Mouse (Mus musculus): ENCODE measurements around the gene Ccl9. TPM values are rescaled to one million over a fixed set of nuclear protein-coding genes. Genes with fewer than 3 reads are reported as not detected.
A peak's percentile ranks its signal among the peaks of the same experiment; 100 is the strongest.

The Ccl9 gene
- total and polyA plus RNA-seq, 3 experiments, result 4.3 to 13.7 (median 12.6) TPM

DNA sequence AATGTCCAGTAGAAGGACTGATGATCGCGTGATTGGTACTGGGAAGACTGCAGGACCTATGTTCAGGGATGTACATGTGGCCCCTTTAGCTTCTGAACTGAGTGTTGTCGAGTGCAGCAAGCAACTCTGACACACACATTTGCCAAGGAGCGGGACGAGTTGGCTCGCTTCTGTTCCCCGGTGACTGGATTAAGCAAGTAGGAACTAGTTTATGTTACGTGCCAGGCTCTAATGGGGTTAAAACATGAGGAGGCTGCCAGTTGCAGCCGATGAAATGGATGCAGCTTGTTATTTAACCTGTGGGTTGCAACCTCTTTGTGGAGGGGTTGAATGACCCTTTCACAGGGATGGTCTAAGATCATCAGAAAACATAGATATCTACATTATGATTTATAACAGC, 10.4 kb downstream of the Ccl9 start:
- Histone ChIP-seq H3K36me3 (ENCODE audit: control insufficient read depth, insufficient read depth, low read length) (no peaks in the 10 kb centered on the region), H3K27me3 (ENCODE audit: control insufficient read depth, insufficient read depth, low read length) (no peaks in the 10 kb centered on the region), H3K27ac (no peak overlapping the region), H3K4me3 (no peak overlapping the region), H3K9ac (ENCODE audit: low read depth, low read length) (no peak overlapping the region), H3K4me1 (ENCODE audit: control insufficient read depth, insufficient read depth, low read length) (peaks cover 1% of the 10 kb centered on the region), H3K79me2 (replicated peaks; ENCODE audit: control insufficient read depth, insufficient read depth, low read length) (no peaks in the 10 kb centered on the region)
- intact Hi-C loops (cut with DNase I), result no loop called here
- DNase-seq, result no peak
- no peak for TF ChIP-seq EP300 (IDR thresholded peaks at IDR 0.05; ENCODE audit: insufficient read depth, low read depth, low read length)
- TF ChIP-seq POLR2A (IDR thresholded peaks at IDR 0.05; ENCODE audit: insufficient read depth, low read depth, low read length), result no peak
- TF ChIP-seq CTCF (IDR thresholded peaks at IDR 0.05), result no peak
- WGBS, result 86% methylated on average over 9 of the region's 9 CpGs

DNA sequence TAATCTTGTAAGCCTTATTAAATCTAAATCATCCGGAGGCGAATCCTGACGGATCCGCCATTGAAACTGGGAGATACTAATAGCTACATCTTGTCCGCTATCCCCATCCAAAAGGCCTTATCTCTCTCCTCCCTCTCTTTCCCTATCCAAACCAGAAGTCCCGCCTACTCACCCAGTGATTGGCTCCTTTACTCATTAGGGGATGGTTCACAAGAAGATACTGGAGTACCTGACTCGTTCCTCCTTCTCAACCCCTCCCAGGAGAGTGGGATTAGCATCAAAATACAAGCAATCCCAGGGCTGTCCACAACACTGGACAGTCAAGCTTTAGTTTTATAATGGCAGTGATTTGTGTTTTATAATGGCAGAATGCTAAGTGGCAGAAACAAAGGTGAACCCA, 11.1 kb downstream of the Ccl9 start:
- no peaks in the 10 kb centered on the region for H3K79me2 ChIP-seq (replicated peaks; ENCODE audit: control insufficient read depth, insufficient read depth, low read length)
- H3K4me3 ChIP-seq, result no peak overlapping the region
- H3K27ac ChIP-seq, result no peak overlapping the region
- DNase-seq, result no peak
- H3K36me3 ChIP-seq (ENCODE audit: control insufficient read depth, insufficient read depth, low read length), result no peaks in the 10 kb centered on the region
- no peaks in the 10 kb centered on the region for H3K27me3 ChIP-seq (ENCODE audit: control insufficient read depth, insufficient read depth, low read length)
- no peak overlapping the region for H3K9ac ChIP-seq (ENCODE audit: low read depth, low read length)
- TF ChIP-seq POLR2A (IDR thresholded peaks at IDR 0.05; ENCODE audit: insufficient read depth, low read depth, low read length), result no peak
- no peak for TF ChIP-seq CTCF (IDR thresholded peaks at IDR 0.05)
- TF ChIP-seq EP300 (IDR thresholded peaks at IDR 0.05; ENCODE audit: insufficient read depth, low read depth, low read length), result no peak
- intact Hi-C loops (cut with DNase I), result no loop called here
- WGBS, result 62% methylated on average over 7 of the region's 7 CpGs
- H3K4me1 ChIP-seq (ENCODE audit: control insufficient read depth, insufficient read depth, low read length), result peaks cover 1% of the 10 kb centered on the region

DNA sequence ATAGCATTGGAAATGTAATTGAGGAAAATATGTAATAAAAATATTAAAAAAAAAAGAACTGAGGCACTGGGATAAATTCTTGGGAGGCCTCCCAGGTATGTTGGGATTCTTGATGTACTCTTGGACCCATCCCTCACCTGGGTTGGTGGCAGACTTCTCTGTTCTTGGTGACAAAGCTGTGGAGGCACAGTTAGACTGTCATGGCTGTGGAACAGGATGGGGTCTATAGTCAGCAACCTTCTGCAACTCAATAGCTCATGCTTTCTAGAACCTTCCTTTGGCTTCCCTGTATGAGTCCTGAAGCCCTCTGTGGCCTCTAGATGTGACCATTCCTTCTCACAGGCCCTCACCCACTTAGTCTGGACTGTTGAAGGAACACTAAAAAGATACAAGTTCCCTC, 11.8 kb downstream of the Ccl9 start:
- no peak for DNase-seq
- Histone ChIP-seq H3K9ac (ENCODE audit: low read depth, low read length) (no peak overlapping the region), H3K27ac (no peak overlapping the region), H3K4me1 (ENCODE audit: control insufficient read depth, insufficient read depth, low read length) (peaks cover 1% of the 10 kb centered on the region), H3K79me2 (replicated peaks; ENCODE audit: control insufficient read depth, insufficient read depth, low read length) (no peaks in the 10 kb centered on the region), H3K4me3 (no peak overlapping the region), H3K27me3 (ENCODE audit: control insufficient read depth, insufficient read depth, low read length) (no peaks in the 10 kb centered on the region), H3K36me3 (ENCODE audit: control insufficient read depth, insufficient read depth, low read length) (no peaks in the 10 kb centered on the region)
- intact Hi-C loops (cut with DNase I), result no loop called here
- TF ChIP-seq CTCF (IDR thresholded peaks at IDR 0.05), result no peak
- no peak for TF ChIP-seq POLR2A (IDR thresholded peaks at IDR 0.05; ENCODE audit: insufficient read depth, low read depth, low read length)
- no peak for TF ChIP-seq EP300 (IDR thresholded peaks at IDR 0.05; ENCODE audit: insufficient read depth, low read depth, low read length)

DNA sequence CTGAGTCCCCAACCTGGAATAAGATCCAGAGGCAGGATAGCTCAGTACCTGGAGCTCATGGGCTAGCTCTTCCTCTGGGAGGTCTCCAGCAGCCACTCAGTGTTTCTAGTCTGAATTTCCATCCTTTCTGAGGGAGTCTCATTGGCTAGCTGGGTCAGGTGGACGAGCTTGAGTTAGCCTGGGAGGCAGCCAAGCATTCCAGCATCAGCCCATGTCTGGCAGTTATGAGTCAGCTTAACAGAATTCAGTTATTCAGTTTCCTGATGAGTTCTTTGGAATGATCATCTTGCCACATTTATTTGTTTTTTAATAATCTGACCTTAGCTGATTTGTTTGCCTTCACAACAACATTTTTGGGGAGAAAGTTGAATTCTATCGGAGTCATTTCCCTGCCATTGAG, 14.7 kb downstream of the Ccl9 start:
- Histone ChIP-seq H3K9ac (ENCODE audit: low read depth, low read length) (no peak overlapping the region), H3K27ac (no peak overlapping the region), H3K4me1 (ENCODE audit: control insufficient read depth, insufficient read depth, low read length) (no peaks in the 10 kb centered on the region; the same call in 1 of the 2 replicates), H3K27me3 (ENCODE audit: control insufficient read depth, insufficient read depth, low read length) (no peaks in the 10 kb centered on the region), H3K79me2 (replicated peaks; ENCODE audit: control insufficient read depth, insufficient read depth, low read length) (no peaks in the 10 kb centered on the region), H3K36me3 (ENCODE audit: control insufficient read depth, insufficient read depth, low read length) (no peaks in the 10 kb centered on the region), H3K4me3 (no peak overlapping the region)
- peak in 1 of 2 experiments; percentile 49 for DNase-seq
- no peak for TF ChIP-seq POLR2A (IDR thresholded peaks at IDR 0.05; ENCODE audit: insufficient read depth, low read depth, low read length)
- TF ChIP-seq CTCF (IDR thresholded peaks at IDR 0.05), result no peak
- no peak for TF ChIP-seq EP300 (IDR thresholded peaks at IDR 0.05; ENCODE audit: insufficient read depth, low read depth, low read length)
- 42% methylated on average over 2 of the region's 2 CpGs for WGBS
- intact Hi-C loops (cut with DNase I), result no loop called here

DNA sequence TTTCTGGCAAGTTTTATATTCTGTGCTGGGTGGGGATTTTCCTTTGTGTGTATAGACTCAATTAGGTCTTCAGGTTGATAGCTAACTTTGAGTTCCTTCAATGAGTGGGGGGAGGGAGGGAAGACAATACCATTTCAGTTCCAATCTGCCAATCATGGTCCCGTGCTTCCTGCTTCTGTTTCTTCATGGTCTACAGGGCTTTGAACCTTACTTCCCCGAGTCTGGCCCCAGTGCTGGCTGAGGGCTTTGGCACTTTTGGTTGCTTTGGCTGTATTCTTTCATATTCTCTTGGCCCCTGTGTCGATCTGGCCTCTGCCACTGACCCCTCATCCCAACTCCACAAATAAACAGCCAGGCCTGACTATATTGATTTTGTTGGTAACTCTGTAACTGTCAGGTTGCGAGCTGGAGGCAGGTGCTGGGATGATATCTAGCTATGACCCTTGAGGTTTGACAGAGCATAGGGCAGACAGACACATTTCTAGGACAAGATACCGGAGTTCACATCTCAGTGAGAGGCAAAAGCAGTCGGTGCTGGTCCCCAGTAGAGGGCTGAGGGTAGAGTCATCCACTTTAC, 16.0 kb downstream of the Ccl9 start:
- intact Hi-C loops (cut with DNase I), result no loop called here
- Histone ChIP-seq H3K9ac (ENCODE audit: low read depth, low read length) (no peak overlapping the region), H3K36me3 (ENCODE audit: control insufficient read depth, insufficient read depth, low read length) (no peaks in the 10 kb centered on the region), H3K27ac (no peak overlapping the region), H3K4me3 (no peak overlapping the region), H3K79me2 (replicated peaks; ENCODE audit: control insufficient read depth, insufficient read depth, low read length) (no peaks in the 10 kb centered on the region), H3K4me1 (ENCODE audit: control insufficient read depth, insufficient read depth, low read length) (no peaks in the 10 kb centered on the region; the same call in 1 of the 2 replicates), H3K27me3 (ENCODE audit: control insufficient read depth, insufficient read depth, low read length) (no peaks in the 10 kb centered on the region)
- DNase-seq, result no peak
- no peak for TF ChIP-seq POLR2A (IDR thresholded peaks at IDR 0.05; ENCODE audit: insufficient read depth, low read depth, low read length)
- no peak for TF ChIP-seq EP300 (IDR thresholded peaks at IDR 0.05; ENCODE audit: insufficient read depth, low read depth, low read length)
- no peak for TF ChIP-seq CTCF (IDR thresholded peaks at IDR 0.05)
- WGBS, result 59% methylated on average over 6 of the region's 6 CpGs

DNA sequence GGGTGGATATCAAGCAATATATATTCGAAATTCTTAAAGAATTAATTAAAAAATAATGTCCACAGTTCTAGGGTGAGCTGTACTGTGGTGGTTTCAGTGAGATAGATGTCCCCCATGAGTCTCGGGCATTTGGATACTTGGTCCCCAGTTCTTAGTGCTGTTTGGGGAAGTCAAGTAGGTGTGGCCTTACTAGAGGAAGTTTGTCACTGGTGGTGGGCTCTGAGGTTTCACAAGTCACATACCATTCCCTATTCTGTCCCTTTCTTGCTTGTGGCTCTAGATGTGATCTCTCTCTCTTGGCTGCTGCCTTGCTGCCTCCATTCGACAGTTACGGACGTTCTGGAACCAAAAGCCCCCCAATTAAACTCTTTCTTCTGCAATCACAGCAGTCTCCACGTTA, 18.0 kb downstream of the Ccl9 start:
- H3K4me3 ChIP-seq, result no peak overlapping the region
- no peaks in the 10 kb centered on the region for H3K79me2 ChIP-seq (replicated peaks; ENCODE audit: control insufficient read depth, insufficient read depth, low read length)
- DNase-seq, result no peak
- H3K27ac ChIP-seq, result no peak overlapping the region
- H3K9ac ChIP-seq (ENCODE audit: low read depth, low read length), result no peak overlapping the region
- H3K36me3 ChIP-seq (ENCODE audit: control insufficient read depth, insufficient read depth, low read length), result no peaks in the 10 kb centered on the region
- intact Hi-C loops (cut with DNase I), result no loop called here
- WGBS, result 73% methylated on average over 6 of the region's 6 CpGs
- TF ChIP-seq CTCF (IDR thresholded peaks at IDR 0.05) (no peak), POLR2A (IDR thresholded peaks at IDR 0.05; ENCODE audit: insufficient read depth, low read depth, low read length) (no peak), EP300 (IDR thresholded peaks at IDR 0.05; ENCODE audit: insufficient read depth, low read depth, low read length) (no peak)
- H3K4me1 ChIP-seq (ENCODE audit: control insufficient read depth, insufficient read depth, low read length), result no peaks in the 10 kb centered on the region; the same call in 1 of the 2 replicates
- H3K27me3 ChIP-seq (ENCODE audit: control insufficient read depth, insufficient read depth, low read length), result no peaks in the 10 kb centered on the region
